Mouse (Mus musculus) T-helper 2 cell (primary cell): ENCODE results near the gene Tmem259.

Experiments used
- in situ Hi-C: fragments of 300-600 bp; cut with MboI, MseI; formaldehyde crosslinking; loops from one replicate; pipeline ENCODE4 v1.15.1; 2025; ENCODE audit warnings: high pct_unique_total_duplicates

Tmem259 gene

GRCm38 (mm10) chr10:80016931-80017330, 32.8 kb upstream of the Tmem259 start:
- in situ Hi-C loops: no loop called here

- in situ Hi-C loops: no loop called here
These were observed 32.4 kb upstream of the Tmem259 start, which contains the start of gene Arhgap45 for GRCm38 (mm10) chr10:80016511-80016910. TSS of gene Arhgap45 (plus strand) at chr10:80016653.

- in situ Hi-C loops: no loop called here
These were observed 31.5 kb upstream of the Tmem259 start for GRCm38 (mm10) chr10:80015583-80015982.

DNA sequence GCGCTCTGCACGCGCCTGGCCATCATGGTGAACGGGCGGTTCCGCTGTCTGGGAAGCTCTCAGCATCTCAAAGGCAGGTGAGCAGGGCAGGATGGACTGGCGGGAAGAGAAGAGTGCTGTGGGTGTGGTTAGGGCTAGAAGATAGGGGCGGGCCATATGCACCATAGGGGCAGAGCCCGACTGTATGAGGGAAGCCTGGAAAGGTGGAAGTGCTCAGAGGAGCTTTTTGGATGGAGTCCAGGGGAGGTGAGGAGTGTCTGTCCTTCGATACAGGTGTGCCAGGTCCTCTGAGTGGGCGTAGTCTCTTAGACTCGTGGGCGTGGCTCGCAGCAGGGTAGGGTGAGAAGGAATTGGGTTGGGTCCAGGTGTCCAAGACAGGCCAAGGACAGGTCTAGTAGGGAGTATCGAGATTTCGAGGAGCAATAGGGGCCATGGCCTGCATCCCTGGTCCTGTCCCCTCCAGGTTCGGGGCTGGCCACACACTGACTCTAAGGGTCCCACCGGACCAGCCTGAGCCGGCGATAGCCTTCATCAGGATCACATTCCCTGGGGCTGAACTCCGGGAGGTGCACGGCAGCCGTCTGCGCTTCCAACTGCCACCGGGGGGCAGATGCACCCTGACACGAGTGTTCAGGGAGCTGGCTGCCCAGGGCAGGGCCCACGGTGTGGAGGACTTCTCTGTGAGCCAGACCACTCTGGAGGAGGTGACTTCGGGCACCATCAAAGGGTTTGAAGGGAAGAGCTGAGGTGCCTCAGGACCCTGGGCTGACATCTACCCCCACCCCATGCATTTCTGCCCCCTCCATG, 30.6 kb upstream of the Tmem259 start:
- in situ Hi-C loops: no loop called here

DNA sequence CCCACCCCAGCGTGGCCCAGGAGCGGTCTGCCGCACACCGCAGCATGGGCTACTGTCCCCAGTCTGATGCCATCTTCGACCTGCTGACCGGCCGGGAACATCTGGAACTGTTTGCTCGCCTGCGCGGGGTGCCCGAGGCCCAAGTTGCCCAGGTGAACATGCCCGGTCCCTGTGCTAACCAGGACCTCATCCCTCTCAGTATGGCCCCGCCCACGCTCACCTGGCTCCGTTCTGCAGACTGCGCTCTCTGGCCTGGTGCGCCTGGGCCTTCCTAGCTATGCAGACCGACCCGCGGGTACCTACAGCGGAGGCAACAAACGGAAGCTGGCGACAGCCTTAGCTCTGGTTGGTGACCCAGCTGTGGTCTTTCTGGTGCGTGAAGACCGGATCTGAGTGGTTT, 29.5 kb upstream of the Tmem259 start:
- in situ Hi-C loops: no loop called here

DNA sequence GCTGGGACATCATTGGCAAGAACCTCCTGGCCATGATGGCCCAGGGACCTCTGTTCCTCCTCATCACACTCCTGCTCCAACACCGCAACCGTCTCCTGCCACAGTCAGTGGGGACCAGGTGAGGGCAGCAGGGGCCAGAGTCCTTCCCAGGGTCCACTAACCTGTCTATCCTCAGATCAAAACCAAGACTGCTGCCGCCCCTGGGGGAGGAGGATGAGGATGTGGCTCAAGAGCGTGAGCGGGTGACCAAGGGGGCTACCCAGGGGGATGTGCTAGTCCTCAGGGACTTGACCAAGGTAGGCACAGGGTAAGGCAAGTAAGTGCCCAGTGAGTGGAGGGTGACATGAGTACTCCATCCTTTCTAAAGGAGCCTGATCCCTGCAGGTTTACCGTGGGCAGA, 27.6 kb upstream of the Tmem259 start:
- in situ Hi-C loops: no loop called here

- in situ Hi-C loops: no loop called here
These were observed 20.1 kb upstream of the Tmem259 start for GRCm38 (mm10) chr10:80004233-80004705.

GRCm38 (mm10) chr10:80003374-80004232, 19.5 kb upstream of the Tmem259 start:
- in situ Hi-C loops: no loop called here

- in situ Hi-C loops: no loop called here
These were observed 18.7 kb upstream of the Tmem259 start for GRCm38 (mm10) chr10:80002829-80003228.

- in situ Hi-C loops: no loop called here
These were observed 17.8 kb upstream of the Tmem259 start for GRCm38 (mm10) chr10:80001945-80002344.

- in situ Hi-C loops: loop anchor here (5.0 to 10.0 kb wide), 2 partner anchors 34 to 117 kb away; partner anchors contain the start of gene Stk11
These were observed 13.7 kb upstream of the Tmem259 start for GRCm38 (mm10) chr10:79997819-79998218.

GRCm38 (mm10) chr10:79997034-79997760, 13.1 kb upstream of the Tmem259 start:
- in situ Hi-C loops: loop anchor here (5.0 to 10.0 kb wide), 2 partner anchors 35 to 118 kb away; partner anchors contain the start of gene Stk11

GRCm38 (mm10) chr10:79996272-79997033, 12.3 kb upstream of the Tmem259 start, which contains the start of gene Abca7:
TSS of gene Abca7 (plus strand) at chr10:79996494.
- in situ Hi-C loops: loop anchor here (5.0 to 10.0 kb wide), 2 partner anchors 36 to 118 kb away; partner anchors contain the start of gene Stk11

DNA sequence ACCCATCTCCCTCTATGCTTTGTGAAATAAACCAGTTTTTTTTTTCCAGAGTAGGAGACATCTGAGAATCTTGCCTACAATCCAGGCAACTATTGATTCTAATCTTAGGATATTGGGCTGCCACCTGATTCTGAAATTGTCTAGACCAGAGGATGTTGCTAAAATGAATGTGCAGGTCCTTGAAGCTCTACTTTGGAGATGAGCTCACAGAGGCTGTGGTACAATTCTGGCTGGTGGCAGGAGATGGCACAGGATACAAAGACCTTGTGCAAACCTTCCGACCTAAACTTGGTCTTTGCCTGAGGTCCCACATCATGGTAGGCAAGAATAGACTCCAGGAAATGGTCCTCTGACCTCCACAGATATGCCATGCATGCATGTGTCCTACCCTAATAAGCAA, 11.5 kb upstream of the Tmem259 start:
- in situ Hi-C loops: loop anchor here (5.0 to 10.0 kb wide), 2 partner anchors 37 to 119 kb away; partner anchors contain the start of gene Stk11

GRCm38 (mm10) chr10:79994397-79995115, 10.4 kb upstream of the Tmem259 start:
- in situ Hi-C loops: loop anchor here (5.0 to 10.0 kb wide), 2 partner anchors 38 to 120 kb away; partner anchors contain the start of gene Stk11

DNA sequence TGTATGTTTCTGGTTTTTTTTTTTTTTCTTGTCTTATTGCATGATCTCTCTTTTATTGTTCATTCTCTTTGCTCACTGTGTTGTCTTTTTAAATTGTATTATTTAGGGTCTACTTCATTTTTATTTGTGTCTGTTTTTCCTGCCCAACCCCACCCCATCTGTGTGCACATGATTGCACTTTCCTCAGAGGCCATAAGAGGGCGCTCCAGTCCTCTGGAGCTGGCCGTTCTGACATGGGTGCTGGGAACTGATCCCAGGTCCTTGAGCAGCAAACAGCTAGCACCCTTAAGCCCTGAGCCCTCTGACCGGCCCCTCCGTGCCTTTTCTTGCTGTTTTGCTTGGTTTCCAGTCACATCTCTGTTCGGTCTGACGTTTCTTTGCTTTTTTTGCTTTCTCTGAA, 7.4 kb upstream of the Tmem259 start:
- in situ Hi-C loops: loop anchor here (10.0 kb wide), 1 partner anchor 123 kb away; the partner anchor contains the start of gene Stk11

DNA sequence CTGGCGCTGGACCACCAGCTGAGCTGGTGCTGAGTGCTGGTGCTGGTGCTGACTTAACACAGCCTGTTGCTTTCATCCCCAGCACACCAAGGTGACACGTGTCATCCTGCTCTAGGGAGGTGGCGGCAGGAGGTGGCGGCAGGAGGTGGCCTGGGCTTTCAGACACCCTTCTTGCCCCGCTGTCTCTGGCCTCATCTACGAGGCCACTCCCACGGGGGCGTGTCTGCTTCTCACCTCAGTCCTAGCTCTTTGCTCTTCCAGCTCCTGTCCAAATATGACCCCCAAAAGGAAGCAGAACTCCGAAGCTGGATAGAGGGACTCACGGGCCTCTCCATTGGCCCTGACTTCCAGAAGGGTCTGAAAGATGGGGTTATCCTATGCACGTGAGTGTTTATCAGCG, 7.0 kb upstream of the Tmem259 start:
- in situ Hi-C loops: loop anchor here (10.0 kb wide), 1 partner anchor 124 kb away; the partner anchor contains the start of gene Stk11

- in situ Hi-C loops: loop anchor here (5.0 to 10.0 kb wide), 2 partner anchors 125 to 152 kb away; partner anchors contain the start of genes Cbarp and Stk11
These were observed 5.7 kb upstream of the Tmem259 start for GRCm38 (mm10) chr10:79989870-79990269.

- in situ Hi-C loops: loop anchor here (5.0 kb wide), 1 partner anchor 153 kb away; the partner anchor contains the start of gene Cbarp
These were observed 5.2 kb upstream of the Tmem259 start for GRCm38 (mm10) chr10:79989272-79989786.
